Mouse (Mus musculus) granulocyte monocyte progenitor cell, adult 5-6 weeks (primary cell): ENCODE measurements at regions not wholly inside any gene's neighbourhood (a gene's known extent, or its start where the extent isn't known, plus 50 kb on each side); places are given as distances from the start of the nearest gene placed in this dataset.

ENCODE experiments used
- ATAC-seq: replicated peaks from 2 replicates; pipeline ENCODE4 v1.8.0; 2016; ENCODE audit warnings: mild to moderate bottlenecking, moderate TSS enrichment, inconsistent platforms; ENCODE audit not compliant: poor library complexity, severe bottlenecking

- peak; percentile 100 for ATAC-seq
Observed at GRCm38 (mm10) chr2:53850815-53851528, 234.4 kb downstream of the Rprm start.
